Mouse (Mus musculus): ENCODE data around the gene Xylt2. TPM values are rescaled to one million over a fixed set of nuclear protein-coding genes. Genes with fewer than 3 reads are reported as not detected.
"Not testable (repeated sequence)": the region's sequence is repeated elsewhere in the genome, so short reads cannot be mapped to it uniquely, and the experiment has no call there.

Gene Xylt2
- polyA plus RNA-seq, 1 experiment from 2014 or later, result 22.4 TPM

- Histone ChIP-seq H3K4me3 (replicated peaks) (no peak overlapping the region; the same call in 1 of the 2 replicates), H3K9ac (no peak overlapping the region), H3K4me1 (peaks cover 19% of the 10 kb centered on the region), H3K27ac (no peak overlapping the region), H3K27me3 (0 out of 2 replicates have a peak, but pooled peaks cover 4% of the 10 kb centered on the region), H3K9me3 (replicated peaks) (no peaks in the 10 kb centered on the region), H3K36me3 (no peaks in the 10 kb centered on the region), H3K4me2 (peak overlapping the region; percentile 43)
- WGBS, result 39% methylated on average over 27 of the region's 27 CpGs
- ATAC-seq (replicated peaks; ENCODE audit: low FRiP score), result 0 out of 2 replicates have a peak, but pooled peaks have one; percentile 29
Observed at GRCm38 (mm10) chr11:94701401-94702215, 24.3 kb upstream of the Xylt2 start.

DNA sequence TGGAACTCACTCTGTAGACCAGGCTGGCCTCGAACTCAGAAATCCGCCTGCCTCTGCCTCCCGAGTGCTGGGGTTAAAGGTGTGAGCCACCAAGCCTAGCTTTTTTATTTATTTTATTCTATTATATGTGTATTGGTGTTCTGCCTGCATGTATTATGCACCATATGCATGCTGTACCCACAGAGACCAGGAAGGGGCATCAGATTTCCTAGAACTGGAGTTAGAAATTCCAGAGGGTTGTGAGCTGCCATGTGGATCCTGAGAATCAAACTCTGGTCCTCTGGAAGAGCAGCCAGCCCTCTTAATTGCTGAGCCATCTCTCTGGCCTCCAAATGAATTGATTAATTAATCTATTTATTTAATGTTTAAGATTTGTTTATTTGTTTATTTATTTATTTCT, 22.1 kb upstream of the Xylt2 start:
- ATAC-seq (replicated peaks; ENCODE audit: low FRiP score), result no peak
- Histone ChIP-seq H3K9ac (no peak overlapping the region), H3K4me1 (peaks cover 21% of the 10 kb centered on the region), H3K27me3 (0 out of 2 replicates have a peak, but pooled peaks cover 4% of the 10 kb centered on the region), H3K36me3 (no peaks in the 10 kb centered on the region), H3K4me2 (no peak overlapping the region), H3K4me3 (replicated peaks) (no peak overlapping the region), H3K9me3 (replicated peaks) (no peaks in the 10 kb centered on the region), H3K27ac (no peak overlapping the region)
- WGBS, result 99% methylated on average over 3 of the region's 3 CpGs

DNA sequence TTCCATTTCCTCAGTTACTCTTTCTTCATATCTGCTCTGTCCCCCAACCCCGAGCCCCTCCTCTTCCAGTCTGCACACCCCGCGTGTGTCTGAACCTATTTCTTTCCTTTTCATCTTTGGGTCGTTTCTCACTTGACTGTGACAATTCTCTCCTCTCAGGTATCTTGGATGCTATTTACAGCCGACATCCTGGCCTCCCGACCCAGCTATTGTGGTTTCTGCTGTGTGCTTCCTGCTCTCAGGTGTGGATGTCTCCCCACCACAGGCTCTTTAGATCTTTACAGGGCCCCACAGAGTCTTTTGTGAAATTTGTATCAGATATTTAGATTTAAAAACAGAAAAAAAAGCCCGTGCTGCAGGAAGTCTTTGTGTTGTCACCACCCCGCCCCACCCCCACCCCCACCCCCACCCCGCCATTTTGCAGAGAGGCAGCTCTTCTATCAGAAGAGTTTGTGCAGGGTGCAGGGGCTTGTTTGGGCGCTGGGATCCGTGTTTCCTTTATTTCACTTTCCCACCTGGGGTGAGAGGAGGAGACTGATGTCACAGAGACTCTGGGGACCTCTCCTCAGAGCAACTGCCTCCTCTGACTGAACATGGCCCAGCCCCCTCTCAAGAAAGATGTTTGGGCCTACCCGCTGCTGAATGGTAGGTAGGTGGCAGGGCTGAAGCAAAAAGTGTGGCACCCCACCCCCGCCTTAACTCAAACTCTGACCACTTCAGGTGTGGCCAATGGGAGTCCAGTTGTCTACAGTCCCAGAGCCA, 20.6 kb upstream of the Xylt2 start:
- H3K4me3 ChIP-seq (replicated peaks), result no peak overlapping the region
- no peak for ATAC-seq (replicated peaks; ENCODE audit: low FRiP score)
- 39% methylated on average over 13 of the region's 13 CpGs for WGBS
- H3K27ac ChIP-seq, result no peak overlapping the region
- no peaks in the 10 kb centered on the region for H3K36me3 ChIP-seq
- H3K4me2 ChIP-seq, result no peak overlapping the region
- 0 out of 2 replicates have a peak, but pooled peaks cover 4% of the 10 kb centered on the region for H3K27me3 ChIP-seq
- peaks cover 17% of the 10 kb centered on the region for H3K4me1 ChIP-seq
- H3K9me3 ChIP-seq (replicated peaks), result no peaks in the 10 kb centered on the region
- no peak overlapping the region for H3K9ac ChIP-seq

DNA sequence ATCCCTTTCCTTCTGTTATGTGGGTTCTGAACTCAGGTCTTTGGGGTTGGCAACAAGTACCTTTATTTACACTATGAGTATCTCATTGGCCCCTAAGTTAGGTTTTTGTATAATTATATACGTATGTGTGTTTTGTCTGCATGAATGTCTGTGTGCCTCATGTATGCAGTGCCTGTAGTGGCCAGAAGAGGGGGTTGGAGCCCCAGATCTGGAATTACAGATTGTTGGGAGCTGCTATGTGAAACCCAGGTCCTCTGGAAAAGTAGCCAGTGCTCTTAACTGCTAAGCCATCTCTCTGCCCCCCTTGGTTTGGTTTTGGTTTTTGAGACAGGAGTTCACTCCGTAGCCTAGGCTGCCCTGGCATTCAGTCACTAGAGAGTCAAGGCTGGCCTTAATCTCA, 19.8 kb upstream of the Xylt2 start:
- ATAC-seq (replicated peaks; ENCODE audit: low FRiP score), result no peak
- Histone ChIP-seq H3K4me2 (no peak overlapping the region), H3K9ac (no peak overlapping the region), H3K36me3 (no peaks in the 10 kb centered on the region), H3K4me1 (peaks cover 13% of the 10 kb centered on the region), H3K4me3 (replicated peaks) (no peak overlapping the region), H3K27ac (no peak overlapping the region), H3K27me3 (0 out of 2 replicates have a peak, but pooled peaks cover 4% of the 10 kb centered on the region), H3K9me3 (replicated peaks) (no peaks in the 10 kb centered on the region)
- 92% methylated on average over 2 of the region's 2 CpGs for WGBS

DNA sequence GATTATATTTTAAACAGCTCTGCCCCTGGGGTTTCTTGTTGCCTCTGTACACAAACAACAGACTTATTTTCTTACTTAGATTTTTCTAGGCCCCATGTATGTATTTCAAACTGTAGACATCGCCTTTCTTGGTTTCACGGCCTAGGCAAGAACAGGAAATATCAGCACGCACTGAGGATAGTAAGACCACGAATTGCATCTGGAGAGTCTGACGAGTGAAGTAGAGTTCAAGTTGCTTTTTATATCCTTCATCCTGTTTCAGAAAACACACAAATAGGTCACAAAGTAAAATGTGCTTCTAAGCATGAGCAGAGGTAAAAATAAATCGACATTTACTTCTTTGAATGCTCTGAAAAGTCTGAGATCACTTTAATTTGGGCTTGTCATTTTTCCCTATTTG, 18.2 kb upstream of the Xylt2 start:
- WGBS, result 62% methylated on average over 6 of the region's 6 CpGs

DNA sequence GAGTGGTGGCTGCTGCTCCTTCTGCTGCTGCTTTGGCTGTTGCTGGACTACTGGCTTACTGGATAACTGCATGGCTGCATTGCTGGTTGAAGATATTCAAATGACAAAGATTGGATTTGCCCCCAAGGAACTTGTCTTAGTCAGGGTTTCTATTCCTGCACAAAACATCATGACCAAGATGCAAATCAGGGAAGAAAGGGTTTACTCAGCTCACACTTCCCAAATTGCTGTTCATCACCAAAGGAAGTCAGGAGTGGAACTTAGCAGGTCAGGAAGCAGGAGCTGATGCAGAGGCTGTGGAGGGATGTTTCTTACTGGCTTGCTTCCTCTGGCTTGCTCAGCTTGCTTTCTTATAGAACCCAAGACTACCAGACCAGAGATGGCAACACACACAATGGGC, 15.2 kb upstream of the Xylt2 start:
- H3K4me1 ChIP-seq; H3K36me3 ChIP-seq; H3K9me3 ChIP-seq (replicated peaks); ATAC-seq (replicated peaks; ENCODE audit: low FRiP score); H3K27me3 ChIP-seq; H3K4me2 ChIP-seq; H3K27ac ChIP-seq; H3K4me3 ChIP-seq (replicated peaks); H3K9ac ChIP-seq: not testable (repeated sequence)

More for the DNA sequence above, 18.2 kb upstream of the Xylt2 start:
- no peak for ATAC-seq (replicated peaks; ENCODE audit: low FRiP score)
- H3K27me3 ChIP-seq, result no peaks in the 10 kb centered on the region
- H3K4me2 ChIP-seq, result no peak overlapping the region
- H3K36me3 ChIP-seq, result no peaks in the 10 kb centered on the region
- 0 out of 2 replicates have a peak, but pooled peaks cover 3% of the 10 kb centered on the region for H3K4me1 ChIP-seq
- H3K9me3 ChIP-seq (replicated peaks), result no peaks in the 10 kb centered on the region
- H3K27ac ChIP-seq, result no peak overlapping the region
- H3K9ac ChIP-seq, result no peak overlapping the region
- no peak overlapping the region for H3K4me3 ChIP-seq (replicated peaks)

DNA sequence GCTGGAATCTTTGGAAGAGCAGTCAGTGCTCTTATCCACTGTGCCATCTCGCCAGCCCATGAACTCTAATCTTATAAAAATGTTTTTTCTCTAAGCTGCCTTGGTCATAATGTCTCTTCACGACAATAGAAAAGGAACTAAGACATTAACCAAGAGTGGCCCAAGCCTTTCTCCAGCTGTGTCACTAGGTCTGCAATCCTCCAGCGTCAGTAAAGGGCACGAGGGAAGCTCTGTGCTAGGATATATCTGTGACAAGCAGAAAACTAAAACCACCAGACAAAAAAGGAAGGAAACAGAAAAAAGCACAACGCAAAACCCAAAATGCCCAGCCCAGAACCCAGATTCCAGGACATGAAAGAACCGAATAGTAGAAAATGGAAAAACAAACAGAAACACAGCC, 9.9 kb upstream of the Xylt2 start:
- H3K9me3 ChIP-seq (replicated peaks), result no peaks in the 10 kb centered on the region
- 76% methylated on average over 6 of the region's 6 CpGs for WGBS
- H3K27me3 ChIP-seq, result no peaks in the 10 kb centered on the region
- ATAC-seq (replicated peaks; ENCODE audit: low FRiP score), result no peak
- no peaks in the 10 kb centered on the region for H3K36me3 ChIP-seq
- no peaks in the 10 kb centered on the region for H3K4me1 ChIP-seq
- no peak overlapping the region for H3K9ac ChIP-seq
- no peak overlapping the region for H3K4me3 ChIP-seq (replicated peaks)
- no peak overlapping the region for H3K4me2 ChIP-seq
- H3K27ac ChIP-seq, result no peak overlapping the region

- Histone ChIP-seq H3K36me3 (no peaks in the 10 kb centered on the region), H3K27ac (no peak overlapping the region), H3K9me3 (replicated peaks) (no peaks in the 10 kb centered on the region), H3K4me3 (replicated peaks) (no peak overlapping the region), H3K4me2 (no peak overlapping the region), H3K9ac (no peak overlapping the region), H3K27me3 (no peaks in the 10 kb centered on the region), H3K4me1 (peaks cover 4% of the 10 kb centered on the region)
- WGBS, result 89% methylated on average over 7 of the region's 7 CpGs
- no peak for ATAC-seq (replicated peaks; ENCODE audit: low FRiP score)
Observed at GRCm38 (mm10) chr11:94682427-94682826, 5.1 kb upstream of the Xylt2 start.

DNA sequence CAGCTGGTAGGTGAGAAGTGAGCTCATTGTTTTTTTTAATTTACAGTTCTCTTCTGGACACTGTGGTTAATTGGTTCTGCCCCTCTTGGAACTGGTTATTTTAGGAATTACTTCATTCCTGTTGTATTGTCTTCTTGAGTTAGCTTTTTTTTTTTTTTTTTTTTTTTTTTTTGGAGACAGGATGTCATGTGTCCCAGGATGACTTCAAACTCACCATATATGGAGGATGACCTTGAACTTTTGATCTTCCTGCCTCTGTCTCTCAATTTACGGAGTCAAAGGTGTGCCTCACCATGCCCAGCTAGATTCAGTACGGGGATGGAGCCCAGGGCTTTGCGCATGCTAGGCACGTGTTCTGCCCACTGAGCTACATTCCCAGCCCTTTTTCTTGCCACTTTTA, 4.3 kb upstream of the Xylt2 start:
- 74% methylated on average over 4 of the region's 4 CpGs for WGBS
- ATAC-seq (replicated peaks; ENCODE audit: low FRiP score), result no peak

DNA sequence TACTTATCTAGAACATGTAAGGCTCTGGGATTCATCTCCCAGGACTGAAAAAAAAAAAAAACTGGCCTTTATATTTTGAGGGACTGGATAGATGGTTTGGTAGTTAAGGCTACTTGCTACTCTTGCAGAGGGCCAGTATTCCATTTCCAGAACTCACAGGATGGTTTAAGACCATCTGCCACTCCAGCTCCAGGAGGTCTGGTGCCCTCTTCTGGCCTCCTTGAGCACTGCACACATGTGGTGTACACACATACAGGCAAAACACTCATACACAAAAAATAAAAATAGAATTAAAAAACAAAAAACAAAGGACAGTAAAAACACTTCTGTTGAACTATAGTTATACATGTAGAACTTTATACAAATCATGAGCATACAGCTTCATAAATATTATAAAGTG, 3.3 kb upstream of the Xylt2 start:
- H3K9me3 ChIP-seq (replicated peaks), result no peaks in the 10 kb centered on the region
- H3K4me2 ChIP-seq, result no peak overlapping the region
- H3K9ac ChIP-seq, result no peak overlapping the region
- H3K4me1 ChIP-seq, result peaks cover 16% of the 10 kb centered on the region
- H3K36me3 ChIP-seq, result no peaks in the 10 kb centered on the region
- no peak overlapping the region for H3K27ac ChIP-seq
- H3K4me3 ChIP-seq (replicated peaks), result no peak overlapping the region
- H3K27me3 ChIP-seq, result no peaks in the 10 kb centered on the region
- ATAC-seq (replicated peaks; ENCODE audit: low FRiP score), result no peak

More for the DNA sequence above, 4.3 kb upstream of the Xylt2 start:
- H3K36me3 ChIP-seq, result no peaks in the 10 kb centered on the region
- H3K27me3 ChIP-seq, result no peaks in the 10 kb centered on the region
- no peak overlapping the region for H3K4me3 ChIP-seq (replicated peaks)
- H3K9ac ChIP-seq, result no peak overlapping the region
- H3K9me3 ChIP-seq (replicated peaks), result no peaks in the 10 kb centered on the region
- H3K27ac ChIP-seq, result no peak overlapping the region
- peaks cover 6% of the 10 kb centered on the region for H3K4me1 ChIP-seq
- H3K4me2 ChIP-seq, result no peak overlapping the region

- WGBS, result 36% methylated on average over 15 of the region's 15 CpGs
Observed at GRCm38 (mm10) chr11:94677607-94678145, 361 bp upstream of the Xylt2 start.

DNA sequence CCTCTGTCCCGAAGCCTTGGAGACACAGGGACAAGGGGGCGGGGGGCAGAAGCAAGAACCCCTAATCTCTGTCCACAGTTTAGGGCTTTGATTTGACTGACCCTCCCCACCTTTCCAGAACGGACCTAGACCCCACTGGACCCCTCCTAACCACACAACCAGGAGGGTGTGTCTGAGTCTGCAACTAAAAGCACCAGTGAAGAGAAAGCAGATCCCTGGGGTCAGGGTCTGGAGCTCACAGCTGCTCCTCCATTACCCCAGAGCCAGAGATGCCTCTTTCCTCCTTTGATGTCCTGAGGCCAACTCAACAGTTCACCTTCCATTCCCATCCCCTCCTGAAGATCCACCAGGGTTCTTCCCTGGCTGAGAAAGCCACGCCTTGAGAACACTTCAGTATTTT, 1.0 kb downstream of the Xylt2 start:
- no peaks in the 10 kb centered on the region for H3K27me3 ChIP-seq
- H3K4me1 ChIP-seq, result peaks cover 33% of the 10 kb centered on the region
- H3K9me3 ChIP-seq (replicated peaks), result no peaks in the 10 kb centered on the region
- H3K9ac ChIP-seq, result peak overlapping the region; percentile 90
- no peaks in the 10 kb centered on the region for H3K36me3 ChIP-seq
- ATAC-seq (replicated peaks; ENCODE audit: low FRiP score), result no peak
- peak overlapping the region; percentile 73 for H3K4me2 ChIP-seq
- 37% methylated on average over 4 of the region's 4 CpGs for WGBS
- peak overlapping the region; percentile 91; the same call in 1 of the 2 replicates for H3K27ac ChIP-seq
- H3K4me3 ChIP-seq (replicated peaks), result peak overlapping the region; percentile 85

More at GRCm38 (mm10) chr11:94677607-94678145, 361 bp upstream of the Xylt2 start:
- Histone ChIP-seq H3K36me3 (no peaks in the 10 kb centered on the region), H3K4me2 (peak overlapping the region; percentile 73), H3K9me3 (replicated peaks) (no peaks in the 10 kb centered on the region), H3K4me1 (peaks cover 33% of the 10 kb centered on the region), H3K4me3 (replicated peaks) (peak overlapping the region; percentile 85), H3K27ac (no peak overlapping the region), H3K27me3 (no peaks in the 10 kb centered on the region), H3K9ac (peak overlapping the region; percentile 90)
- ATAC-seq (replicated peaks; ENCODE audit: low FRiP score), result no peak; the same call in 1 of the 2 replicates
